Mouse (Mus musculus) testis, adult 2 months (tissue): ENCODE measurements around the gene Gpc6.

Experiments used
- CTCF ChIP-seq: fragments of 200-500 bp; IDR thresholded peaks from 2 replicates; pipeline ENCODE4 v1.5.1; 2012; ENCODE audit warnings: low read depth, mild to moderate bottlenecking, inconsistent platforms, low read length, moderate library complexity; ENCODE audit not compliant: control insufficient read depth, insufficient read depth, insufficient replicate concordance
- POLR2A ChIP-seq: fragments of 200-500 bp; IDR thresholded peaks from 2 replicates; pipeline ENCODE4 v1.6.1; 2012; ENCODE audit warnings: low read depth, mild to moderate bottlenecking, inconsistent platforms, low read length, moderate library complexity; ENCODE audit not compliant: control insufficient read depth

GRCm38 (mm10) chr14:117835506-117835905 is 910.4 kb downstream of the Gpc6 start:
- TF ChIP-seq POLR2A (no peak), CTCF (no peak)
